Mouse (Mus musculus) embryonic facial prominence, embryonic 10.5 days (tissue): ENCODE measurements at regions not wholly inside any gene's neighbourhood (a gene's known extent, or its start where the extent isn't known, plus 50 kb on each side); places are given as distances from the start of the nearest gene placed in this dataset.

ENCODE experiments used
- DNase-seq: peaks from one replicate; pipeline ENCODE4 v3.0.0-alpha.2; 2017; ENCODE audit warnings: low spot score
- H3K27ac ChIP-seq: fragments of 300-500 bp; sonication (generic); replicated peaks from 2 replicates; pipeline ENCODE4 v1.5.1; 2016; ENCODE audit warnings: mild to moderate bottlenecking
- H3K27me3 ChIP-seq: fragments of 300-500 bp; sonication (generic); replicated peaks from 2 replicates; pipeline ENCODE4 v1.6.1; 2016; ENCODE audit warnings: low read depth, mild to moderate bottlenecking; ENCODE audit not compliant: poor library complexity, severe bottlenecking
- H3K36me3 ChIP-seq: fragments of 300-500 bp; sonication (generic); replicated peaks from 2 replicates; pipeline ENCODE4 v1.6.1; 2016; ENCODE audit warnings: mild to moderate bottlenecking, moderate library complexity
- H3K4me1 ChIP-seq: fragments of 300-500 bp; sonication (generic); 2 replicates; pipeline ENCODE4 v1.6.1; 2016
- H3K4me3 ChIP-seq: fragments of 300-500 bp; sonication (generic); 2 replicates; pipeline ENCODE4 v1.5.1; 2016; ENCODE audit warnings: mild to moderate bottlenecking, moderate library complexity
- H3K9me3 ChIP-seq: fragments of 300-500 bp; sonication (generic); 2 replicates; pipeline ENCODE4 v1.6.1; 2016; ENCODE audit warnings: mild to moderate bottlenecking
- WGBS: fragments of 180-500 bp; shearing (Covaris S2); methylation state at CpG from one replicate; pipeline ENCODE4 v1.1.7; 2016; 5-methylcytosine and 5-hydroxymethylcytosine counted together

DNA sequence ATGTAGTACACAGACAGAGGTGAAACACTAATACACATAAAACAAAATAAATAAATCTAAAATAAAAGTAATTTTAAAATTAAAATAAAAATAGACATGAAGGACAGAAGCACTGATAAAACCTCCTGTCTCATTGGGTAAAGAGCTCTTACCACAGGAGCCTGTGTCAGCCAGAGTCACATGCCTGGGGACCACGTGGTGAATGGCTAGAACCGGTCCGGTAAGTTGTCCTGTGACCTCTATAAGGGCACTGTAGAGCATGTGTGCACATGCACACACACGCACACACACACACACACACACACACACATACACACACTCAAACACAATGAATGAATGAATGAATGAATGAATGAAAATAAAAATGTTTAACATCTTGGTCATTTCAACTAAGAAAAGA, 89.8 kb upstream of the Slc45a1 start:
- no peak for DNase-seq
- Histone ChIP-seq H3K27ac (no peak overlapping the region), H3K36me3 (no peaks in the 10 kb centered on the region), H3K4me3 (no peak overlapping the region), H3K27me3 (no peaks in the 10 kb centered on the region), H3K9me3 (no peaks in the 10 kb centered on the region), H3K4me1 (peaks cover 28% of the 10 kb centered on the region)
- 83% methylated on average over 4 of the region's 4 CpGs for WGBS

DNA sequence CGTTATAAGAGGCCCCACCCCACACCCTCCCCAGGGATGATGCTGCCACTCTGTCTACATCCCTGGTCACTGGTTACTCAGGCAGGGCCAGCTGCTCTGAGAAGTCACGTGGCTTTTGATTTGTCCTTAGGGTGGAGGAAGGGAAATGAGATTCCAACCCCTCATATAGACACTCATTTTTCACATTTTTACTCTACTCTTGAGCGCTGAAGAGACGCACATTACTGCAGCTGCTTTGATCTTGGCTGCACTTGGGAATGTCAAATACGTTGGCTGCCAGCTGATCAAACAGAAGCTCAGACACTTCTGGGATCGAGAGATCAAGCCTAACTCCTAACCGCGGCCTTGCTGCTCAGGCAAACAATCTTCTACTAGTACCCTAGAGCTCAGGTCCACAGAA, 88.2 kb upstream of the Slc45a1 start:
- WGBS: 67% methylated on average over 8 of the region's 8 CpGs
- peaks cover 14% of the 10 kb centered on the region for H3K4me1 ChIP-seq
- DNase-seq: no peak
- H3K4me3 ChIP-seq: no peak overlapping the region
- no peaks in the 10 kb centered on the region for H3K9me3 ChIP-seq
- H3K27ac ChIP-seq: no peak overlapping the region
- H3K36me3 ChIP-seq: no peaks in the 10 kb centered on the region
- no peaks in the 10 kb centered on the region for H3K27me3 ChIP-seq

DNA sequence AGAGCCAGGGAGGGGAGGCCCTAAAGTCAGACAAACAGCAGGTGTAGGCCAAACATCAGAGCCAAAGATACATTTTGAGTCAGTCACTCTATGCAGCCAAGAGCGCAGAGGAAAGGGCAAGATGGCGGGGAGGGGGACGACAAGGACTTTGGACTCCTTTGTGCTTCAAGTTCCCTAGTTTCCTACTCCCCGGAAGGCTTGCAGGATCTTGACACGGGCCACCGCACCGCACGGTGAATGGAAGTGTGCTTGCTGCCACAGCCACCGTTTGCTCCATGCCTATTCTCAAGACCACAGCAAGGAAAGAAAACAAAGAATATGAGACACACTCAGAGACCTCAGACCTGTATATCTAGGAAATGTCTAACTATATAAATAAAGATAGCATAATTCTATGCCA, 86.8 kb upstream of the Slc45a1 start:
- Histone ChIP-seq H3K27me3 (no peaks in the 10 kb centered on the region), H3K4me1 (peaks cover 9% of the 10 kb centered on the region), H3K4me3 (no peak overlapping the region), H3K36me3 (no peaks in the 10 kb centered on the region), H3K9me3 (no peaks in the 10 kb centered on the region), H3K27ac (no peak overlapping the region)
- 82% methylated on average over 9 of the region's 9 CpGs for WGBS
- DNase-seq: no peak

DNA sequence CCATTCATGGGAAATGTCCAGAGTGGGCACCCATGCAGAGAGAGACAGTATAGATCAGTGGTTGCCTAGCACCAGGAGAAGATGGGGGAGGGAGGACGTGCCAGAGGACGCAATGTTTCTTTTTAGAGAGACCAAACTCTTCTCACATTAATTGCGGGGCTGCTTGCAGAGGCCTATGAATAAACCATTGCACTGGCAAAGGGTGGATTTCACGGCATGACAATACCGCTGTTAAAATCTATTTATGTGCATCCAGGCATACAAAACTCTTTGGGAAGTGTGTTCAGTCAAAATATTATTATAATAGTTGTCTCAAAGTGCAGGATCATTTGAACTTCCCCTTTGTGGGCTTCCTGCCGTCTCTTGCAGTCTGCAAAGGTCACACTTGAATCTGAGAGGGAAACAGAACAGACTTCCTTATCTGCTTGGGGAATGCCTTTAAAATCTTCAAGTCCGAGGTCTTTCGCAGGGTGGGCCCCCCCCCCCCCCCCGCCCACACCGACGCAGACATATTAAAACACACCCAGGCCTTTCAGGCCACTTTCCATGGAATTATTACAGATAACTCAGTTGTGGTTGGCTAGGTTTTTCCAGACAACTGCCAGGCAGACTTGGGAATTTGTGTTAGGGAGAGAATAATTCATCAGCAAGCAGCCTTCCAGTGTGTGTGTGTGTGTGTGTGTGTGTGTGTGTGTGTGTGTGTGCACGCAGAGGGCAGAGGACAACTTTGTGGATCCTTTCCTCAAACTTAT, 78.3 kb upstream of the Slc45a1 start:
- 37% methylated on average over 12 of the region's 12 CpGs for WGBS
- Histone ChIP-seq H3K27me3 (no peaks in the 10 kb centered on the region; the same call in 1 of the 2 replicates), H3K36me3 (no peaks in the 10 kb centered on the region), H3K4me3 (no peak overlapping the region), H3K27ac (peak overlapping the region; percentile 57; the same call in 1 of the 2 replicates), H3K9me3 (peaks cover 3% of the 10 kb centered on the region; the same call in 1 of the 2 replicates), H3K4me1 (peaks cover 27% of the 10 kb centered on the region)
- no peak for DNase-seq

DNA sequence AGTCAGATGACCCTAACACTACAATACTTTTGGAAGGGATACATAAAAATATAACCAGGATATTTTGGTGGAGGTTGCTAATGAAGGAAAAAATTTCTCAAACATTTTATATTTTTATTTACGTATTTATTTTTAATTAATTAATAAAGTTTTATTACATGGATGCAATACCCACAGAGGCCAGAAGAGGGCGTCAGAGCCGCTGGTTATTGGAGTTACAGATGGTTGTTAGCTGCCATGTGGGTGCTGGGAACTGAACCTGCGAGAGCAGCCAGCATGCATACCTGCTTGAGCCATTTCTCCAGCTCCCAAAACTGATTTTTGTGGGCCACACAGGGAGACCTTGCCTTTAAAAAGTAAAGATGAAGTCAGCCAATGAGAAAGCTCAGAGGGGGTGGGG, 74.6 kb upstream of the Slc45a1 start:
- WGBS: 61% methylated on average over 4 of the region's 4 CpGs

DNA sequence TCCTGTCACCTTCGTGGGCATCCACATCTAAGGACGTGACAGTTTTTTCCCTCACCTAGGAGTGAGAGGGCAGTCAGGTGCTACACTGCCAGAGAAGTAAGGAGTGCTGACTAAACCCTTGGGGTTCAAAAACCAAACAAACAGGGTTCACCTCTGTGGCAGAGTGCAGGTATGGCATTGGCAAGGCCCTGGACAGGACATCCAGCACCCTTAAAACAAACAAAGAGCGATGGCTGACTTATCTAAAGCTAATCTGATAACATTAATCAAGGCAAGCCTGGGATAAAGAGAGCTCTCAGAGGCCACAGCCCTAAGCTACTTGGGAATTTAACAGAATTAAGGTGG, 74.1 kb upstream of the Slc45a1 start:
- Histone ChIP-seq H3K27me3 (no peaks in the 10 kb centered on the region), H3K4me1 (peaks cover 35% of the 10 kb centered on the region), H3K4me3 (no peak overlapping the region), H3K27ac (no peak overlapping the region), H3K36me3 (no peaks in the 10 kb centered on the region), H3K9me3 (peaks cover 3% of the 10 kb centered on the region; the same call in 1 of the 2 replicates)
- 87% methylated on average over 3 of the region's 3 CpGs for WGBS
- no peak for DNase-seq

More for the DNA sequence above, 74.6 kb upstream of the Slc45a1 start:
- Histone ChIP-seq H3K27ac (no peak overlapping the region), H3K27me3 (no peaks in the 10 kb centered on the region; the same call in 1 of the 2 replicates), H3K4me1 (peaks cover 35% of the 10 kb centered on the region), H3K9me3 (peaks cover 3% of the 10 kb centered on the region; the same call in 1 of the 2 replicates), H3K4me3 (no peak overlapping the region), H3K36me3 (no peaks in the 10 kb centered on the region)
- DNase-seq: no peak

DNA sequence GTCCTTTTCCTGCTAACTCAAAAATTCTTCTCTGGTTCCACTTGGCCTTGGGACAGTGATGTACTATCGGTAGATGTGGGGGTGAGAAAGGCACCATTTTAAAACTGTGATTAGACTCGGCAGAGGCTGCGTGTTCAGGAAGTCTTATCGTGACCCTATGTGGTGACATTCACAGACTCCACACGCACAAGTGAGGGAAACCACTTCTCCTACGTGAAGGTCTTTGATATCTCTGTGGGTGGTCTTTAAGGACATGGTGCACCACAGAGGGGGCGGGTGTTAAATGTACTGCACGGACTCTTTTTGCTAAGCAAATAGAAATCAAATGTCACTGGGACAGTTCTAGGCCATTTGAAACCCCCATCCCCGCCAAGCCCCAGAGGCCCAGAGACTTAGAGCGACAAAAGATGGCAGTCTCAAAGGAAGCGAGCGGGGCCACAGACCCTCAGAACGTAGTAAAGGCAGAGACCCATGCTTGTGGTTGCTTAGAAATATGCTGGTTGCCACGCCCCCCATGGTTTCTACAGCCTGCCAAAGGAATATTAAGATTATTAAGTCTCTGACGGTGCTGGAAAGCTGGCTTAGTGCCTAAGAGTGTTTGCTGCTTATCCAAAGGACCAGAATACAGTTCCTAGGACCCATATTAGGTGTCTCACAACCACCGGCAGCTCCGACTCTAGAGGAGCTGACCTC, 73.6 kb upstream of the Slc45a1 start:
- Histone ChIP-seq H3K36me3 (no peaks in the 10 kb centered on the region), H3K27ac (no peak overlapping the region), H3K9me3 (peaks cover 3% of the 10 kb centered on the region; the same call in 1 of the 2 replicates), H3K27me3 (no peaks in the 10 kb centered on the region), H3K4me3 (no peak overlapping the region), H3K4me1 (peaks cover 34% of the 10 kb centered on the region)
- no peak for DNase-seq
- WGBS: 82% methylated on average over 17 of the region's 17 CpGs

DNA sequence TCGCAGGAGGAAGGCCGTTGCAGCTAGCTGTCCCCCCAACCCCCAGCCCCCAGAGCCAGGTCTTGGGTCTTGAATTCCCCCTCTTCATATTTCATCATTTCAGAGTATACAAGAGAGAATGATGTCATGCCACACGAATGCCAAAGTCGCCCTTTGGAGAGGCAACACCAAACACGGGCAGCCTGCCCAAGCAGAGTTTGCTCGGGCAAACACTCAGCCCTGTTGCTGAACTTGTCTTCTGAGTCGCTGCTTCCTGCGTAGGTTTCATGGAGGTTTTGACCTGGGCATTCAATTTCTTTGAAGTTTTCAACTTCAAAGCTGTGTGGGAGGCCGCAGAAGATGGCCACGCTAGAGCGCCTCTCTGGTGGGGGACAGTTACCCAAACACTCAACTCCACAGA, 72.8 kb upstream of the Slc45a1 start:
- 90% methylated on average over 11 of the region's 11 CpGs for WGBS
- DNase-seq: no peak
- no peaks in the 10 kb centered on the region for H3K27me3 ChIP-seq
- no peaks in the 10 kb centered on the region for H3K36me3 ChIP-seq
- H3K4me1 ChIP-seq: peaks cover 33% of the 10 kb centered on the region
- no peak overlapping the region for H3K27ac ChIP-seq
- peaks cover 3% of the 10 kb centered on the region; the same call in 1 of the 2 replicates for H3K9me3 ChIP-seq
- no peak overlapping the region for H3K4me3 ChIP-seq

DNA sequence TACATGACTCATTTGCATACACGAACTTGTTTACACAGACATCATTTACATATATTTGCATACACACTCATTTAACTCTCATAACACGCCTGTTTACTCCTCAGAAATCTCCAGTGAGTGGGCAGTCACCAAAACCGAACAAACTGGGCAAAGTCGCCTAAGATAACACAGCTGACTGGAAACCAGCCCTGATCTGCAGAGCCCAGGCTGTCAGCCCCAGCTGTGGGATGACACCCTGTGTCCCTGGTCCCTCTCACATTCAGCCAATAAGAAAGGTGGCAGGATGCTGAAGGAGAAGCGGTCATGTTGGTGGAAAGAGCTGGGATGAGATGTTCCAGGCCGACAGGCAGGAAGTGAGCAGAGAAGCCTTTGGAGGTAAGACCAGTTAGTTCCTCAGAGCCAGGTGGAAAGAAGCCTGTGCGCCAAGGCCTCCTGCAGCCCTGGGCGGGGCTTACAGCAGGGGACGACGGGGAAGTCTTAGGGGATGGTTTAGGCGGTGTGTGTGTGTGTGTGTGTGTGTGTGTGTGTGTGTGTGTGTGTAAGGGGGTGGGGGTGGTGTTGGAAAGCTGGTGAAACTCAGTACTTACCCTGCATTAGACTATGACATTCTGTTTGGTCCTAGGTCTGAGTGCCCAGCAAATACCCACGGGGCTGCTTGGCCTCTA, 69.8 kb upstream of the Slc45a1 start:
- Histone ChIP-seq H3K27ac (no peak overlapping the region), H3K9me3 (peaks cover 2% of the 10 kb centered on the region; the same call in 1 of the 2 replicates), H3K36me3 (no peaks in the 10 kb centered on the region), H3K4me1 (peaks cover 38% of the 10 kb centered on the region), H3K27me3 (no peaks in the 10 kb centered on the region), H3K4me3 (no peak overlapping the region)
- 50% methylated on average over 12 of the region's 12 CpGs for WGBS
- DNase-seq: no peak

DNA sequence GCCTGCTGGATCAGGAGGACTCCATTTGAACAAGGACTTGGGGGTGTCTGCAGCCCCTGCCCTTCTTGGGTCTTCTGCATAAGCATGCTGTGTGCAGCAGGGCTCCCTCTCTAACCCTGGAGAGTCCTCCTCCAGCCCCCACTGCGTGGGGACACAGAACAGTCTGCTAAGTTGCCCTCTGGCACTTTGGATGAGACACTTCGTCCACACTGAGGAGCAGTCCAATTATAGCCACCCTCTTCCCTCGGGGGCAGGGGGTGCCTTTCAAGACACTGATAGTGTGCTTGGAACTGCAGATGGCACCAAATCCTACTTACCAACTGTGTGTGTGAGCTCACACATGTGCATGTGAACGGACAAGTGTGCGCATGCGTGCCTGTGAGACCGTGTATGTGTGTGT, 65.9 kb upstream of the Slc45a1 start:
- Histone ChIP-seq H3K27me3 (no peaks in the 10 kb centered on the region), H3K27ac (0 out of 2 replicates have a peak overlapping the region, but pooled peaks have one; percentile 48), H3K4me1 (peaks cover 36% of the 10 kb centered on the region), H3K4me3 (no peak overlapping the region), H3K9me3 (no peaks in the 10 kb centered on the region), H3K36me3 (no peaks in the 10 kb centered on the region)
- DNase-seq: no peak
- WGBS: 74% methylated on average over 7 of the region's 7 CpGs

DNA sequence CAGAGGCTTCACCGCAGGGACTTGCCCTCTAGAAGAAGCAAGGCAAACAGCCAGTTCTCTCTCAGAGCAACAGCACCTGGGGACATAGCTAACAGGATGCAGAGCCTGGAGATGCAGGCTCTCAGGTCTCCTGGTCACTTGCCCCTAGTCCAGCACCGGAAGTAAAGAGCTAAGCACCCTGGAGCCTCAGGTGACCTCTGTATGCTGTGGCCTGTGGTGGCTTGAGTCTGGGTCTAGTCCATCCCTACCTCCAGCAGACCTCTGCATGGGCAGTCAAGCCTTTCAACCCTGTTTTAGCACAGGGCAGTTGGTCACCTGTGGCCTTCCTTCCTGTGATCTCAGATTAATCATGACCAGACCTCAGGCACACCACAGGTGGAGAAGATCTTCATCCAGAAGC, 63.1 kb upstream of the Slc45a1 start:
- H3K27me3 ChIP-seq: no peaks in the 10 kb centered on the region
- DNase-seq: no peak
- no peak overlapping the region for H3K4me3 ChIP-seq
- WGBS: 76% methylated on average over 2 of the region's 2 CpGs
- peaks cover 30% of the 10 kb centered on the region for H3K4me1 ChIP-seq
- no peaks in the 10 kb centered on the region for H3K36me3 ChIP-seq
- no peak overlapping the region for H3K27ac ChIP-seq
- H3K9me3 ChIP-seq: no peaks in the 10 kb centered on the region

DNA sequence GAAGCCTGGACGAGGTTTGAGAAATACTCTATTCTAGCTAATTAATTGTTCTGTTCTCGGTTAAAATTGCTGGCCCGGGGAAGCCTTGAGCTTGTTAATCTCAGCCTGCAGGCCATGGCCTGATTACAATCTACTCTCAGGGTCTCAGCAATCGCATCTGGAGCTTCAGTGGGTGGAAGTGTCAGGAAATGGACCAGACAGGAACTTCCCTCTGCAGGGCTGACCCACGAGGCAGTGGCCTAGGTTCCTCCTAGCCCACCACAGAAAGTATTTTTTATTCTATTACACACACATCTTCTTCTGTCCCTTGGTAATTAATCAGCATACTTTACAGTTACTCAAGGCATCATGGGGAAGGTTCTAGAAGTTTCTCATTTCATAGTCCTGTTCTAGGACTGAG, 61.3 kb upstream of the Slc45a1 start:
- WGBS: 51% methylated on average over 5 of the region's 5 CpGs
- H3K27ac ChIP-seq: no peak overlapping the region; the same call in 1 of the 2 replicates
- 0 out of 2 replicates have a peak, but pooled peaks cover 3% of the 10 kb centered on the region for H3K27me3 ChIP-seq

More for the DNA sequence above, 61.3 kb upstream of the Slc45a1 start:
- no peaks in the 10 kb centered on the region for H3K9me3 ChIP-seq
- peaks cover 35% of the 10 kb centered on the region for H3K4me1 ChIP-seq
- no peak overlapping the region for H3K4me3 ChIP-seq
- DNase-seq: no peak
- H3K36me3 ChIP-seq: no peaks in the 10 kb centered on the region
